Mouse (Mus musculus): ENCODE measurements around the gene Cdh15.

- TF ChIP-seq TAL1 (IDR thresholded peaks at IDR 0.05; ENCODE audit: low read length): no peak
- no peak for TF ChIP-seq GATA1 (IDR thresholded peaks at IDR 0.05; ENCODE audit: low read length)
Measured at GRCm38 (mm10) chr8:122867982-122868381, 20.2 kb downstream of the Cdh15 start.

All from erythroblast, embryonic 14.5 days (primary cell).